Mouse (Mus musculus): ENCODE measurements around the gene Pum2.

GRCm38 (mm10) chr12:8776741-8777140, 102.8 kb downstream of the Pum2 start:
- TF ChIP-seq POLR2A (IDR thresholded peaks at IDR 0.05; ENCODE audit: extremely low read depth, insufficient read depth, low read length) (no peak), CTCF (IDR thresholded peaks at IDR 0.05; ENCODE audit: low read depth, low read length) (no peak)
